Mouse (Mus musculus) cerebellum, postnatal 36 days (tissue): ENCODE measurements around the gene Clec4n.
"Not testable (repeated sequence)": the region's sequence is repeated elsewhere in the genome, so short reads cannot be mapped to it uniquely, and the experiment has no call there.

Experiments
- DNase-seq, 2 experiments: peaks; one replicate each; pipeline ENCODE4 v3.0.0; 2021 to 2022; ENCODE audit warnings: mixed read lengths in 2 of 2

Gene Clec4n

GRCm38 (mm10) chr6:123229644-123230043, at the start of gene Clec4n:
TSS of gene Clec4n (plus strand) at chr6:123229843.
- DNase-seq = no peak

- DNase-seq = not testable (repeated sequence)
These were observed 44.8 kb upstream of the Clec4n start for GRCm38 (mm10) chr6:123184862-123185261.

GRCm38 (mm10) chr6:123207187-123208076, 22.2 kb upstream of the Clec4n start:
- DNase-seq = no peak

- not testable (repeated sequence) for DNase-seq
These were observed 21.6 kb upstream of the Clec4n start for GRCm38 (mm10) chr6:123208077-123208439.

- no peak for DNase-seq
These were observed 17.9 kb upstream of the Clec4n start for GRCm38 (mm10) chr6:123211726-123212125.

GRCm38 (mm10) chr6:123227519-123228166, 2.0 kb upstream of the Clec4n start:
- no peak for DNase-seq

- no peak for DNase-seq
These were observed 1.5 kb downstream of the Clec4n start for GRCm38 (mm10) chr6:123231149-123231548.

GRCm38 (mm10) chr6:123237582-123237981, 7.9 kb downstream of the Clec4n start:
- DNase-seq = no peak

GRCm38 (mm10) chr6:123244201-123244600, 14.6 kb downstream of the Clec4n start:
- no peak for DNase-seq

GRCm38 (mm10) chr6:123248862-123249261, 19.2 kb downstream of the Clec4n start:
- DNase-seq = not testable (repeated sequence)

GRCm38 (mm10) chr6:123252735-123253134, 23.1 kb downstream of the Clec4n start:
- DNase-seq = no peak

- no peak for DNase-seq
These were observed 29.3 kb downstream of the Clec4n start for GRCm38 (mm10) chr6:123258946-123259345.

- no peak for DNase-seq
These were observed 30.4 kb downstream of the Clec4n start for GRCm38 (mm10) chr6:123259889-123260603.

GRCm38 (mm10) chr6:123260868-123261267, 31.2 kb downstream of the Clec4n start:
- no peak for DNase-seq

- no peak for DNase-seq
These were observed 32.0 kb downstream of the Clec4n start, which contains the start of gene Clec4d for GRCm38 (mm10) chr6:123261555-123262161. TSS of gene Clec4d (plus strand) at chr6:123262111.

- DNase-seq = no peak
These were observed 34.6 kb downstream of the Clec4n start for GRCm38 (mm10) chr6:123264194-123264593.

- no peak for DNase-seq
These were observed 36.2 kb downstream of the Clec4n start for GRCm38 (mm10) chr6:123265809-123266208.

- no peak for DNase-seq
These were observed 37.3 kb downstream of the Clec4n start for GRCm38 (mm10) chr6:123266945-123267344.

GRCm38 (mm10) chr6:123279443-123279842, 49.8 kb downstream of the Clec4n start:
- DNase-seq = no peak

GRCm38 (mm10) chr6:123286311-123286710, 56.7 kb downstream of the Clec4n start:
- DNase-seq = no peak

- no peak for DNase-seq
These were observed 59.3 kb downstream of the Clec4n start for GRCm38 (mm10) chr6:123288931-123289330.

GRCm38 (mm10) chr6:123289753-123290152, 60.1 kb downstream of the Clec4n start, which contains the start of gene Clec4e:
TSS of gene Clec4e (minus strand) at chr6:123289870.
- no peak for DNase-seq
